Mouse (Mus musculus) heart, postnatal 36 days (tissue): Measurements from ENCODE around the gene Cyp2w1. TPM values are rescaled to one million over a fixed set of nuclear protein-coding genes. Genes with fewer than 3 reads are reported as not detected.

Experiments
- DNase-seq, 2 experiments: peaks; one replicate each; pipeline ENCODE4 v3.0.0; 2021 to 2022
- intact Hi-C: fragments of 180-260 bp; cut with DNase I; formaldehyde crosslinking; loops from one replicate; pipeline ENCODE4 v1.15.1; 2025
- total RNA-seq, 2 experiments: library from RNA; stranded (reverse); gene quantifications; 2 replicates each; pipeline ENCODE4 v1.2.3; 2021

The Cyp2w1 gene
- total RNA-seq, 2 experiments from 2014 or later = not detected

DNA sequence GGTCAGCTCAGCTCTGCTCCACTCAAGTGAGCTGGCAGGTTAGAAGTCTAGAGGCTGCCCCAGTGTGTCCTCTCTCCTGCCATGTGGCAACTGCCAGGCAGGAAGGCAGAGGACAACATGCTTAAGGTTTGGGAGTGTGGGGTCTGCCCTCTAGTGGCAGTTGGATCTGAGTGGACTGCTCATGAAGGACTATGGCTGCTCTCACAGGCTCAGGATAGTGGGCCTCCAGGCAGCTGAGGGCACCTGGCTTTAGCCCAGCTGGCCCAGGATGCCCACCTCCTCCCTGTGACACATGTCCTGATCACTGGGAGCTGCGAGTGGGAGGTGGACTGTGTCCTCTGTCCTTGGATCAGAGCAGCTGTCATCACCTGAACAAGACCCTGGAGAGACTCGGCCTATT lies 6.2 kb downstream of the Cyp2w1 start:
- DNase-seq = peak in 1 of 2 experiments; percentile 45
- intact Hi-C loops = no loop called here

DNA sequence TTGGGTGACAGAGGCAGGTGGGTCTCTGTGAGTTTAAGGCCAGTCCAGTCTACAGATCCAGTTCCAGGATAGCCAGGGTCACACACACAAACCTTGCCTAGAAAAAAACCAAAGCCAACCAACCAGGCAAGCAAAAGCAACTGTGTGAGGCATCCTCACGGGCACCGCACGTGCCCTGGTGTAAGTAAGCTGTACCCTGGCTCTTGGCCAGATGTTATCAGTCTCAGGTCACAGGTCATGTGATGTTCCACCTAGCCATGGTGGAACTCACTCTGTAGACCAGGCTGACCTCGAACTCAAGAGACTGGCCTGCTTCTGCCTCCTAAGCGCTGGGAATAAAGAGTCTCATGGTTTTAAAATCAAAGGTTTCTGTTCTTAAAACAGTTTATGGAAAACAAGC lies 6.8 kb downstream of the Cyp2w1 start:
- intact Hi-C loops = no loop called here
- no peak for DNase-seq

DNA sequence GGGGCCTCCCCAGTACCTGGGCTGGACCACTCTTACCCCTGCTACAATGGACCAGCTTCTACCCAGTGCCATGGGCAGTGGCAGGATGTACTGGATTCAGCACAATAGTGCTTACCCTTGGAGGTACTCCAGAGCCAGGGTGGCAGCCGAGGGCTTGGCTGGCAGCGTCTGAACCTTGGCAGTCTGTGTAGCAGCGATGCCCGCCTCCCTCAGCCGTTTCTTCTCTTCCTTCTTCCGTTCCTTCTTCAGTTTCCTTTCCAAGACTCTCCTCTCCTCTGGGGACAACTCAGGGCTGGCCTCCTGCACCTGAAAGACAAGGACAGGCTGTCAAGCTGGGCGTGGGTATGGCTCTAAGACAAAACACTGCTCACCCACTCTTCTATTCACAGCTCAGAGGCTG lies 11.4 kb downstream of the Cyp2w1 start:
- intact Hi-C loops = loop anchor here (1.0 to 5.0 kb wide), 6 partner anchors 19 to 141 kb away; partner anchors contain the start of gene Zfand2a
- DNase-seq = no peak

DNA sequence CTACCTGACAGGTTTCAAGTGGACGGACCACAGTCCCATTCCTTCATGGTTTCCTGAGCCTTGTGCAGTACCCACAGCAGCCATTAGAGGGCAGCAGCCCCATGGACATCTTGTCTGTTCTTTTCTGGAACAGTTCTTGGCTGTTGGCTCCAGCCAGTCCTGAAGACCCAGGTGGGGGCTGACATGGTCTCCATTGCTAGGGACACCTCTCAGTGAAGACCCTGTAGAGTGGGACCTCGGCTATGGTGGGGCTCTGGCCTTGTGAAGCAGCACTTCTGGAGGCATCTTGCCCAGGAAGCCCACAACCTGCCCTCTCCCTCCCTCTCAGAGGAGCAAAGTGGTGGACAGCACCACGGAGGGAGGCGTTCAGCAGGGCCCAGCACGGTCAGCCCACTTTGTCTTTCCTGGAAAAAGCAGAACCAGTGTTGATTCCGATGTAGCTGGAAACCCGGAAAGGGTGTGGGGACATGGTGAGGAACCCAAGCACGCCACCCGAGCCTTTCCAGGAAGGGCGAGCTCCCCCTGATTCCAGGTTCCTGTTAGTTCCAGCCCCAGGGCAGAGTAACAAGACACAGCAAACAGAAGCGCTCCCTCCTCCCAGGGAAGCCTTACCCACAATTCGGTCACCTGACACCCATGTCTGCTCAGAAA lies 12.0 kb downstream of the Cyp2w1 start:
- peak; percentile 94 to 97 for DNase-seq
- intact Hi-C loops = loop anchor here (1.0 to 5.0 kb wide), 6 partner anchors 18 to 141 kb away; partner anchors contain the start of gene Zfand2a

DNA sequence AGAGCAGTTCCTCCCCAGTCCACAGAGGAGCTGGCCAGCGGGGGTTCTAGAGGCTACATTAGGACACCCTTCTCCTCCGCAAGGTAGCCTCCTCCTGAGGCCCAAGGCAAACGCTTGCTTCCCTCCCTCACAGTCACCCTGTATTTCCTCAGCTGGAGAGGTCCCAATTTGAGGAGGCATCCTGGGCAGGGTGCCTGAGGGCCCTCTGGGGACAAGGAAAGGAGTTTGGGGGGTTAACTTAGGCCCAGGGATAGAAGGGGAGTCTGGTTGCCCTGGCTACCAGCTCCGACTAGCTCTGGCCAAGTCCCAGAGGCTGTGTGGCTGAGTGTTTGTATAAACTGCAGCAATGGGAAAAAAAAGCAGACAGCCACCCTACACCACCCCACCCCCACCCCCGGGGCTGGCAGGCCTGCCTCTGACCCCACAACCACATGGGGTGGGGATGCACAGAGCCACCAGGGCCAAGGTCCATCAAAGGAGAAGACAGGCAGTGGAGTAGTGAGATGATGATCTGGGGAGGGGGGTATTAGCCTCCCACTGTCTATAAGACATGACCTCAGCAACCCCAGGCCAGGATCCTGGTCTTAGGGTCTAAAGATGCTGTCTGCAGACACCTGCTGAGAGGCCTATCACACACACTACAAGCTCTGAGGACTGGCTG lies 12.6 kb downstream of the Cyp2w1 start:
- intact Hi-C loops = loop anchor here (1.0 to 5.0 kb wide), 6 partner anchors 18 to 140 kb away; partner anchors contain the start of gene Zfand2a
- DNase-seq = no peak

DNA sequence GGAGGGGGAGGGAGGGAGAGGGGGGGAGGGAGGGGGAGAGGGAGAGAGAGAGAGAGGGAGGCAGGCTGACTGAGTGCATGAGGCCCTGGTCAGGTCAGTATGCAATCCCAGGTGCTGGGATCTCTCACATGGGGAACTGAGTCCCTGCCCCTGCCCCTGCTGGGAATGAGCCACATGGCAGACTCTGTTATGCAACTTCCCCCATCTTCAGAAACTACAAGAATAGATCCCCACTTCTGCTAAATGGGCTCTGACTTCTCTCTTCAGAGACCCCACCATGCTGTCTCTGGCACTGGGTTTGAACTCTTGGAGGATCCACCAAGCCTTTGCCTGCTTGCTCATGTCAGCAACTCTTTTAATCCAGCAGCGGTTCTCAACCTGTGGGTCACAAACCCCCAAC lies 13.4 kb downstream of the Cyp2w1 start:
- DNase-seq = no peak
- intact Hi-C loops = loop anchor here (2.0 kb wide), 1 partner anchor 17 kb away; no protein-coding TSS in a partner anchor

DNA sequence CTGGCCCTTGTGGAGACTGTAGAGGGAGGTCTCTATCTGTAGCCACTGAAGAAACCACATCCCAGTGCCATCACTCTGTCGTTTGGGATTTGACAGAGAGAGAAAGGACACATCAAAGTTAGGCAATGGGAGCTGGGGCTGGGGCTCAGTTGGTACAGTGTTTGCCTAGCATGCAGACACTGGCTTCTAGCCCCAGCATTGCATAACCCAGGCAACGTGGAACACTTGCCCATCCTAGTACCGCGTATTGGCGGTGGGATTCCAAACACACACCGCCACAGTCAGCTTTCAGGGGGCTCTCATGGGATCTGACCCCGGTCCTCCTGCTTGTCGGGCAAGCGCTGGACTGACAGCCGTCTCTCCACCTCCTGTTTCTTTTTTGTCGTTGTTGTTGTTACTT lies 14.1 kb downstream of the Cyp2w1 start:
- intact Hi-C loops = no loop called here
- DNase-seq = no peak

DNA sequence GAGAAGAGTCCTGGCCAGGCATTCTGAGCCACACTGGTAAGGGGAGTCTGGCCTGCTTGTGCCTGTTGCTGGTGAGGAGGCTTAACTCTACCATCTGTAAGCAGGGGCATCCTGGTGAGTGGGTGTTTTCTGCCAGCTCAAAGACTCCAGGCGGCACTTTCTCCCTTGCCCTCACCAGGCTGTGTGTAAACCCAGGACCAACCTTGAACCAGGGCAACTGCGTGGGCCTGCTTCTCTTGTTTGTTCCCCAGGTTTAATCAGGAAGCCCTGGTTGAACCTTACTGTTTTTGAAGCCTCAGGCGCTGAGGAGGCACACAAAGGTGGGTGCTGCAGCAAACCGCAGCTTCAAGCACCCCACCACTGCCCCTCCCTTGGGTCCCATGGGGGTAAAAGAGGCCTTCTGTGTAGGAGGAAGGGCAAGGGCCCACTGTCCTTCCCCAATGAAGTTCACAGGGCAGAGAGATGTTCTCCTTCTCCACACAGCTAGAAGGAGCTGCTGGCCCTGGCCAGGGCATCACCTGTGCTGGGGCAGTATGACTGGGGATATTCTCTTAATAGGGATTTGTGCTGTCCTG lies 15.6 kb downstream of the Cyp2w1 start:
- intact Hi-C loops = no loop called here
- no peak for DNase-seq

DNA sequence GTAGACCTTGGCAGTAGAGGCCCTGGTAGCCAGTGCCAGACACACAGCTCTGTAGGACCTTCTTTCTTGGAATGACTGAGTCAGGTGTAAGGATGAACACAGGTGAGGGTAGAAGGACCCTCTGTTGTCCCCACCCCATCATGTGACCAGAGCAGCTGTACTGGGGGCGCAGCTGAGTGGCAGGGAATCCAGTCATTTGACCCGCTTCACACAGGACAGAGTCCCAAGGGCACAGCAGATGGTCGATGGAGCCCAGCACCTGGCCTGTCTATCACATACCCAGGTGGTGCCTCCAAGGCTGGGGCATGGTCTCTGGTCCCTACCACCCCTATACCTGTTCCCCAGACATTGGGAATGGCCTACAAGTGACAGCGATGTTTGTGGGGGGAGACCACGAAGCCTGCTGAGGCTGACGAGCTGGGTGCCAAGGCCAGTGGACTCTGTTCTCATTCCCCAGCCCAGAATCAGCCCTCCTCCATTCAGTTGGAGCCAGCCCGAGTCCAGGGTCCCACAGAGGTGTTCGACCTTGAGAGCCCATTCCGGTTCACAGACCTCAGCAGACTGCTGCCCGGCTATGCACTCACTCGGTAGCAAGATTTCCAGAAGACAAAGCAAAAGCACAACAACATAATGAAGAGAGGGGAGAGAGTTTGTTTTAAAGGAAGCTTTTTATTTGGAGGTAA lies 16.4 kb downstream of the Cyp2w1 start:
- intact Hi-C loops = no loop called here

DNA sequence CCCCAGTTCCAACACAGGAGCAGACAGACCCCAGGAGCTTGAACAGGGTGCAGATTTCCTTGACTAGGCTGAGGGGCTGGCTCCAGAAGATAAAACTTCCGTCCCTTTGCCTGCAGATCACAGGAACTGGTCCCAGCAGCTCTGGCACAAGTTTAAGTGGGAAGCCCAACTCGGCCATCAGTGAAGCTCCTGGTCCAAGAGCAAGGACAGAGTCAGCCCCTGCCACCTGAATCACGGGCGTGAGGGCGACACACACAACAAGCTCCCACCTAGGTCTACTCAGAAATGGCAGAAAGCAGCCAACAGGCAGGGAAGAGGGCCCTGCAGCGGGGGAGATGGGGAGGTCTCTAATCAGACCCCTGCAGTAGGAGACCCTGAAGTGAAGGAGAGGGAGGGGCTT lies 17.9 kb downstream of the Cyp2w1 start:
- intact Hi-C loops = no loop called here
- no peak for DNase-seq

More for the DNA sequence above, 16.4 kb downstream of the Cyp2w1 start:
- DNase-seq = no peak

DNA sequence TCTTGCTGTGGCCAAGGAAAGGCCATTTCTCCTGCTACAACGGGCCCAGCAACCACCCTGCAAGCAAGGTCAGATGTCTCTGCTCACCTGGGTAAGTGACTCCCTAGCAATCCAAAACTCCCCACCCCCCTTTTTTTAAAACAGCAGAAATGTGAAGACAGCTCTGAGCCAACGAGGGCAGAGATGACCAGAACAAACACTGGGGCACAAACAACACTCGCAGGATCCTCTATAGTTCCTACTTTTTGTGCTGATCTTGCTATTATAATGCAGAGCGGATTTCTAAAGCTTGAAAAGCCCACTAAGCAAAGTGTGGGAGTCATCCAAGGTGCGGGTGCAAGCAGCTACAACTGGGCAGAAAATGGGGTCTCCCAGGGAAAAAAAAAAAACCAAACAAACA lies 18.7 kb downstream of the Cyp2w1 start:
- intact Hi-C loops = no loop called here
- no peak for DNase-seq

DNA sequence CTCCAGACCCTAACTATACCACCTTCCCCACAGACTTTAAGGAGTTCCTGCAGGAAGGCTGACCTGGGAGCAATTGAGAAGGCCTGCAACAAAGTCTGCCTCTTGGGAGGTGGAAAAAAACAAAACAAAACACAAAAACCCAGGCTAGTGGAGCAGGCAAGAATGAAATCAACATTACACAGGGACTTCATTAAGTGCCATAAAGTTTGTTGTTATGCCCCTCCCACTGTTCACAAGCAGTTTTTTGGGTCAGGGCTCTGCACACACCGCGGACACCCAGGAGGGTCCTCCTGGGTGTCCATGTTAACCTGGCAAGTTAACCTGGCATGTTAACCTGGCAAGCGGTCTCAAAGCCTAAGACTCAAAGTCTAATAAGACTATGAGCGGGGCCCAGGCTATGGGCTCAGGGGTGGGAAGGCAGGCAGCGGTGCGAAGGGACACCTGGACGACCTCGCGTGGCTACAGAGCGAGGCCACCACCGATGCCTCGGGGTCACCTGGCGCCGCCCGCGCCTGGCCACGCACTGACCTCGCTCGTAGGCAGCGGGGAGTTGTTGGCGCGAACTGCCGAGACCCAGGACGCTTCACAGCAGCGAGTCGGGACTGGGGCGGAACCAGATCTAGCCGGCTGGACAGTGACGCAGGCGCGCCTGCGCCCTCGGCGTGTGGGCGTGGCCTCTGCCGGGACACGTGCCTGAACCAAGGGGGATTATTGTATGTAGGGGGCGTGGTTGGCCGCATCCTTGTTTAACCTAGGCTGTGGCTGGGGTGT lies 19.4 kb downstream of the Cyp2w1 start:
- intact Hi-C loops = no loop called here
- DNase-seq = peak; percentile 91 to 92

DNA sequence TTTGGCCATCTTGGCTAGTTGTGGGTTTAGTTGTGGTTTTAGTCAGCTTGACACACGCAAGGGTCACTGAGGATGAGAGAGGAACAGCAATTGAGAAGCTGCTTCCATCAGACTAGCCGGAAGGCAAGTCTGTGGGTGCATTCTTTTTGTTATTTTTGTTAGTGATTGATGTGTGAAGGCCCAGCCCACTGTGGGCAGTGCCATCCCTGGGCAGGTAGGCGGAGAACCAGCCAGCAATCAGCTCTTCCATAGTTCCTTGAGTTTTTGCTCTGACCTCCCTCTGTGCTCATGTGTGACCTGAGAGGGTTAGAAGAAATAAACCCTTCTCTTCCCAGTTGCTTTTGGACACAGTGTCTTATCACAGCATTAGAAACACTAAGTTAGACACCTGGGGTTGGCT lies 20.7 kb downstream of the Cyp2w1 start:
- intact Hi-C loops = no loop called here

DNA sequence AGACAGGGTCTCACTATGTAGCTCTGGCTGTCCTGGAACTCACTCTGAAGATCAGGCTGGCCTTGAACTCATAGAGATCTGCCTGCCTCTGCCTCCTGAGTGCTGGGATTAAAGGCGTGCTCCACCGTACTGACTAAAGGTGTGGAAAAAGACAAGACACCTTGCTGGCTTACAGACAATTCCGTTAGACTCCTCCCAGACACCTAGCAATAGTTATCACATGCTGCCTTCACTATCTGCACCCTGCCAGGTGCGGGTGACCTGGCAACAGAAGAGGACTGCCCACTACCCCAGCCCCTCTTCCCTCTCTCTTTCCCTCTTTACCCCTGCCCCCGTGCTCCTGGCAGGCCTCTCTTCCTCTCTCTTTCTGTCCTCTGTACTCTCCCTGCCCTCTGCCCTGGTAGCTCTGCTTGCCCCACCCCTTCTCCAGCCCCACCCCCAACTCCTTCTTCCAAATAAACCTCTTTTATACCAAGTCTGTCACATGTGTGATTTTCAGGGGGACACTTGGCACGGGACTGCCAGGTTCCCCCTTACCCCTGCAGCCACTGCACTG lies 21.6 kb downstream of the Cyp2w1 start:
- DNase-seq = no peak
- intact Hi-C loops = no loop called here

More for the DNA sequence above, 20.7 kb downstream of the Cyp2w1 start:
- no peak for DNase-seq

DNA sequence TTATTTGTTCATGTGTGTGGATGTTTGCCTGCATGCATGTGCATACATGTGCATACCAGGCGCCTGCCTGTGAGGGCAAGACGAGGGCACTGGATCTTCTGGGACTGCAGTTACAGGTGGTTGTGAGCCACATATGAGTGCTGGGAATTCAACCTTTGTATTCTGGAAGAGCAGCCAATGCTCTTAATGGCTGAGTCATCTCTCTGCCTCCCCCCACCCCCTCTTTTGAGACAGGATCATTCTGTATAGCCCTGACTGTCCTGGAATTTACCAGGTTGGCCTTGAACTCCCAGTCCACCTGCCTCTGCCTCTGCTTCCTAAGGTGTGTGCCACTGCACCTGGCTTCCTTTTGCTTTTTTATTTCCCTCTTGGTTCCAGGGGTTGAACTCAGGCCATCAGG lies 22.4 kb downstream of the Cyp2w1 start:
- intact Hi-C loops = no loop called here
- DNase-seq = no peak

DNA sequence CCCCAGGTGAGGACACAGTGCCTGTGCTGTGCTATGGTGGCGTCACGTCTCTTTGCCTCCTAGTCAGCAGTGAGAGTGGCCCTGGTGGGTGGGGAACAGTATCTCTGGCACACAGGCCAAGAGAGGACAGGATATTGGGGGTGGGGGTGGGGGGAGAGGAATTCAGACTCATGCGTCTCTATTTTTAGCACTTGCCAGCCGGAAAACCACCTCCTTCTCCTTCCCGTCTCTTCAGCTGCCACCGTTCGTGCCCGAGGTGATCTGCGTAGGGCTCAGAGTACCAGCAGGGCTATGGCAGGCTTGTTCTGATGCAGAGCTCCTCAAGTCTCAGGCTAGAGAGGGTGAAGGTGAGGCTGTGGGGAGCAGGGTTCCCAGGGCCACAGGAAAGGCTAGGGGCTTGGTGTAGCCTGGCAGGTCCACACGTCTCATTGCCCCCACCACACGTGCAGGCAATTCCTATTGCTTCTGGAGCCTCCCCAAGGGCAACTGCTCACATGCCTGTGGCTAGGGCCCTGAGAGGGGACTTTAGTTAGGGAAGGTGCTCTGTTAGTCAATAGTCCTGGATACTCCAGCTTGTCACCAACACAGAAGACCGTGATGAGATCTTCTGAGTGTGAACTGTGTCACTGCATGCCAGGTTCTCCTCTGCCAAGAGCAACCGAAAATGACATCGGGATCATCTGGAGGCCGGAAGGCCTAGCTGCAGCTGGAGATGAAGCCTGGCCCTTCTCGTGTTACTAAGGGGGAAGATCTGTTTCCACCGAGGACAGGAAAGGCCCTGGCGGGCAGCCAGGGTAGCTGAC lies 25.3 kb downstream of the Cyp2w1 start, which contains the start of gene Gpr146:
TSS of gene Gpr146 (plus strand) at position 230 of the 803 bp plus-strand sequence.
- peak; percentile 76 for DNase-seq
- intact Hi-C loops = no loop called here

DNA sequence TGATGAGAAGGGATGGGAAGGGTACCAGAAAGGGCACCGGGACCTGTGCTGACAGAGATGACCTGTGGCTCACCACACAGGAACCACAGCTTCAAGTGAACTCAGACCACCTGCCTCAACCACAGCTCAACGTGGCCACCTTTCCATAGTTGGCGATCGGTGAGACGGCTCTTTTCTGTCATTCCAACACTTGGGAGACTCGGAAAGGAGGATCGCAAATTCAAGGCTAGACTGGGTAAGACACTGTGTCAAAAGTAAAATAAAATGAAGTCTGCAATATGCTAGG lies 25.8 kb downstream of the Cyp2w1 start:
- DNase-seq = no peak
- intact Hi-C loops = no loop called here

DNA sequence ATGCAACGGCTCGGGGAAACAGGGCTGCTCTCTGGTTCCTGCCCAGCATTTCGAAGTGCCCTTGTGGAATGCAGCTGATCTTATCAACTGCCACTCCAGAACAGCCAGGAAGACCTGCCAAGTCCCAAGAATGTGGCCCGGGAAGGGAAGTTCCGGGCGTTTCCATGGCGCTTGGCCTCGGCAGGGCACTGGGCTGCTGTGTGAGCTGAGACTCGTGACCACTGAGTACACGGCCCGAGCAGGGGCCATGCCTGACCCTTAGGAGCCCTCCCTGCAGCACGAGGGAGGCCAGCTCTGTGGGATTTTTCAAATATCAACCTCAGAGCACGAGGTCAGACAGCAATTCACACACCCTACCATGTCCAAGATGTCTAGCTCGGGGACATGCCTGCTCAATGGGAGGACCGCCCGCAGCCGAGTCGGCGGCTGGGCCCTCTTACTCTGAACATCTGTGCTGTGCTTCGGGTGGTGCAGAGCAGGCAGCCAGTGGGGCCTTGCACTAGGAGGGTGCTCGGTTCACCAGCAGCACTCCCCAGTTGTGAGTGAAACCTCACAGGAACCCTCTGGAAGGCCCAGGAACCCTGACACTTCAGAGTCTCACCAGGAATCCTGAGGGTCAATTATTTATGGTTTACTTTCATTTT lies 26.7 kb downstream of the Cyp2w1 start:
- DNase-seq = peak; percentile 74 to 80
- intact Hi-C loops = no loop called here

DNA sequence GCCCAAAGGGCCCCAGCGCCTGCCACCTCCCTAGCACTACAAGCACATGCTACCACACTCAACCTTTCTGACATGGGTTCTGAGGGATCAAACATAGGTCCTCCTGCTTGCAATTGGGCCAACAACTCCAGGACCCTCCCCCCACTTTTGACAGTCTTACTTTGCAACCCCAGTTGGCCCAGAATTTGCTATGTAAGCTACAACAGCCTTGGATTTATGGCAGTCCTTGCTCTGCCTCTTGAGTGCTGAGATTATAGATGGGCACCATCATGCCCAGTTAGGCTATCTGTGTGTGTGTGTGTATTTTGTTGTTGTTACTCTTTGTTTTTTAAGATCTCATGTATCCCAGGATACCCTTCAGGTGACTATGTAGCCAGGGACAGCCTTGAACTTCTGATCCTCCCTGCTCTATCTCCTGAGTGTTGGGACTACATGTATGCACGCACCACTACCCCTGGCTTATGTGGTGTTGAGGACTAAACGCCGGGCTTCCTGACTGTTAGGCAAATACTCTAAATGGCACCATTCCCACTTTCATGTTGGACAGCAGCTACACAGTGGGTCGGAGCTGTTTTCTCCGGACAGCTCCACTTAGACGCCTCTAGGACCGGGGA lies 27.5 kb downstream of the Cyp2w1 start:
- intact Hi-C loops = no loop called here
- no peak for DNase-seq
